Mouse (Mus musculus) liver, embryonic 14.5 days (tissue): ENCODE results near the gene Dld.

Experiments used
- CTCF ChIP-seq: IDR thresholded peaks from 2 replicates; pipeline ENCODE4 v1.5.1; 2016; ENCODE audit warnings: antibody characterized with exemption, low read depth, control low read depth
- EP300 ChIP-seq: IDR thresholded peaks from 2 replicates; pipeline ENCODE4 v1.6.1; 2016; ENCODE audit warnings: antibody characterized with exemption, low read depth

DNA sequence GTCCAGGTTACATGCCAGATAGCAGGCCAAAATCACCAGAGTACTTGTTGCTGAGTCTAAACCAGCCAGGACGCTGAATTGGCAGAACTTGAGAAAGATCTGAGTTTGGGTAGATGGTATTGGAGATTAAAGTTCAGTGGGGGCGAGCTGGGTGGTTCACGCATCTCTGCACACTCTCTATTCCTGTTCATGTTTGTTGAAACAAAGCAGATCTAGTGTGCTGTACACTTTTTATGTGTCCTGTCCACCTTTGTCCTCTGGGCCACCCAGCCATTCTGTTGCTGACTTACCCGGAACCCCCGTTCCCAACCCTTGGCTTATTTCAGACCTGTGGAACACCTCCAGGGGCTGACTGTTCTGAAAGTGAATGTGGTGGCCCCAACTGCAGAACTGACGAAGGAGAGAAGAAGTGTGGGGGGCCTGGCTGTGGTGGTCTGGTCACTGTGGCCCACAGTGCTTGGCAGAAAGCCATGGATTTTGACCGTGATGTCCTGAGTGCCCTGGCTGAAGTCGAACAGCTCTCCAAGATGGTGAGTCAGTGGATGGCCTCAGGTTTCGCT, 28.0 kb downstream of the Dld start:
- TF ChIP-seq EP300 (no peak), CTCF (no peak)
